Mouse (Mus musculus) stomach, postnatal 0 days (tissue): ENCODE measurements around the gene C6. TPM values are rescaled to one million over a fixed set of nuclear protein-coding genes. Genes with fewer than 3 reads are reported as not detected.

Source experiments
- ATAC-seq: fragments of 200-750 bp; cut with Nextera tagmentation; 2 replicates; pipeline ENCODE4 v1.8.0; 2017; ENCODE audit not compliant: low FRiP score, low TSS enrichment
- DNase-seq: peaks from one replicate; pipeline ENCODE4 v3.0.0-alpha.2; 2016; ENCODE audit warnings: low spot score
- H3K27ac ChIP-seq: fragments of 300-500 bp; sonication (generic); replicated peaks from 2 replicates; pipeline ENCODE4 v1.5.1; 2014; ENCODE audit warnings: mild to moderate bottlenecking, control low read depth
- H3K27me3 ChIP-seq: fragments of 300-500 bp; sonication (generic); 2 replicates; pipeline ENCODE4 v1.6.1; 2014; ENCODE audit warnings: low read length; ENCODE audit not compliant: control insufficient read depth, insufficient read depth
- H3K36me3 ChIP-seq: fragments of 300-500 bp; sonication (generic); 2 replicates; pipeline ENCODE4 v1.6.1; 2014; ENCODE audit warnings: low read length, mixed read lengths; ENCODE audit not compliant: control insufficient read depth, insufficient read depth
- H3K4me1 ChIP-seq: fragments of 300-500 bp; sonication (generic); replicated peaks from 2 replicates; pipeline ENCODE4 v1.6.1; 2014; ENCODE audit warnings: antibody characterized with exemption; ENCODE audit not compliant: control insufficient read depth, insufficient read depth
- H3K4me2 ChIP-seq: fragments of 300-500 bp; sonication (generic); replicated peaks from 2 replicates; pipeline ENCODE4 v1.6.1; 2014; ENCODE audit warnings: low read depth, mild to moderate bottlenecking, control low read depth, moderate library complexity
- H3K4me3 ChIP-seq: fragments of 300-500 bp; sonication (generic); 2 replicates; pipeline ENCODE4 v1.5.1; 2014; ENCODE audit warnings: low read depth, low read length, control low read depth
- H3K9ac ChIP-seq: fragments of 300-500 bp; sonication (generic); 2 replicates; pipeline ENCODE4 v1.6.1; 2014; ENCODE audit warnings: mild to moderate bottlenecking, low read length, control low read depth, mixed read lengths
- H3K9me3 ChIP-seq: fragments of 300-500 bp; sonication (generic); 2 replicates; pipeline ENCODE4 v1.6.1; 2016; ENCODE audit warnings: low read length; ENCODE audit not compliant: control insufficient read depth
- CTCF ChIP-seq: IDR thresholded peaks from 2 replicates; pipeline ENCODE4 v1.5.1; 2016; ENCODE audit warnings: antibody characterized with exemption, low read depth, mild to moderate bottlenecking, moderate library complexity
- EP300 ChIP-seq: optimal IDR thresholded peaks from 2 replicates; pipeline ENCODE3; 2016; ENCODE audit warnings: antibody characterized with exemption
- WGBS: fragments of 180-500 bp; shearing (Covaris S2); extraction: QIAGEN DNeasy Blood & Tissue Kit; methylation state at CpG from one replicate; pipeline ENCODE4 v1.1.7; 2014; 5-methylcytosine and 5-hydroxymethylcytosine counted together
- polyA plus RNA-seq: library from polyadenylated mRNA; unstranded; fragments of >200 nt; fragmentation: Nextera tagmentation; extraction: Ambion mirVana; gene quantifications from 2 replicates; pipeline ENCODE4 v1.2.1, GENCODE M21; 2015

Gene C6
- polyA plus RNA-seq, 1 experiment from 2014 or later = not detected

GRCm38 (mm10) chr15:4796861-4797260, 69.9 kb downstream of the C6 start:
- Histone ChIP-seq H3K9ac (no peak overlapping the region), H3K4me3 (no peak overlapping the region), H3K27ac (no peak overlapping the region), H3K36me3 (no peaks in the 10 kb centered on the region), H3K27me3 (no peaks in the 10 kb centered on the region), H3K4me1 (no peaks in the 10 kb centered on the region), H3K4me2 (no peak overlapping the region), H3K9me3 (no peaks in the 10 kb centered on the region)
- TF ChIP-seq CTCF (no peak), EP300 (no peak)
- ATAC-seq (no peak), DNase-seq (no peak)
- 31% methylated on average over 4 of the region's 4 CpGs for WGBS

GRCm38 (mm10) chr15:4804256-4804655, 77.3 kb downstream of the C6 start:
- no peak overlapping the region for H3K9ac ChIP-seq
- H3K36me3 ChIP-seq = no peaks in the 10 kb centered on the region

GRCm38 (mm10) chr15:4808131-4808530, 81.2 kb downstream of the C6 start:
- 75% methylated on average over 5 of the region's 5 CpGs for WGBS
- TF ChIP-seq EP300 (no peak), CTCF (no peak)
- Histone ChIP-seq H3K4me3 (no peak overlapping the region), H3K36me3 (no peaks in the 10 kb centered on the region), H3K4me1 (no peaks in the 10 kb centered on the region), H3K27ac (no peak overlapping the region), H3K9ac (no peak overlapping the region), H3K9me3 (no peaks in the 10 kb centered on the region), H3K27me3 (no peaks in the 10 kb centered on the region), H3K4me2 (no peak overlapping the region)
- DNase-seq (no peak), ATAC-seq (no peak)

More at GRCm38 (mm10) chr15:4804256-4804655, 77.3 kb downstream of the C6 start:
- Histone ChIP-seq H3K9me3 (no peaks in the 10 kb centered on the region), H3K27me3 (no peaks in the 10 kb centered on the region), H3K4me3 (no peak overlapping the region), H3K27ac (no peak overlapping the region), H3K4me2 (no peak overlapping the region), H3K4me1 (no peaks in the 10 kb centered on the region)
- 66% methylated on average over 2 of the region's 2 CpGs for WGBS
- no peak for ATAC-seq
- no peak for DNase-seq
- no peak for TF ChIP-seq CTCF
- no peak for TF ChIP-seq EP300

- 88% methylated on average over 5 of the region's 5 CpGs for WGBS
- H3K4me2 ChIP-seq = no peak overlapping the region
- no peaks in the 10 kb centered on the region for H3K27me3 ChIP-seq
- H3K36me3 ChIP-seq = no peaks in the 10 kb centered on the region
- ATAC-seq (no peak), DNase-seq (no peak)
- no peaks in the 10 kb centered on the region for H3K4me1 ChIP-seq
- H3K4me3 ChIP-seq = no peak overlapping the region
- H3K9ac ChIP-seq = no peak overlapping the region
- TF ChIP-seq CTCF (no peak), EP300 (no peak)
- H3K27ac ChIP-seq = no peak overlapping the region
- H3K9me3 ChIP-seq = no peaks in the 10 kb centered on the region
These were observed 88.0 kb downstream of the C6 start for GRCm38 (mm10) chr15:4814976-4815375.

- TF ChIP-seq CTCF (no peak), EP300 (no peak)
- H3K9me3 ChIP-seq = no peaks in the 10 kb centered on the region
- WGBS = 93% methylated on average over 2 of the region's 2 CpGs
- no peaks in the 10 kb centered on the region for H3K27me3 ChIP-seq
- no peaks in the 10 kb centered on the region for H3K36me3 ChIP-seq
- ATAC-seq (no peak), DNase-seq (no peak)
- no peak overlapping the region for H3K27ac ChIP-seq
- H3K4me2 ChIP-seq = no peak overlapping the region
- H3K4me3 ChIP-seq = no peak overlapping the region
- no peak overlapping the region for H3K9ac ChIP-seq
- no peaks in the 10 kb centered on the region for H3K4me1 ChIP-seq
These were observed 88.7 kb downstream of the C6 start for GRCm38 (mm10) chr15:4815711-4816110.

- Histone ChIP-seq H3K27me3 (no peaks in the 10 kb centered on the region), H3K4me3 (no peak overlapping the region), H3K9ac (no peak overlapping the region), H3K4me1 (no peaks in the 10 kb centered on the region), H3K27ac (0 out of 2 replicates have a peak overlapping the region, but pooled peaks have one; percentile 13), H3K9me3 (no peaks in the 10 kb centered on the region), H3K4me2 (peak overlapping the region; percentile 17; the same call in 1 of the 2 replicates), H3K36me3 (no peaks in the 10 kb centered on the region)
- ATAC-seq = peak; percentile 56; the same call in 1 of the 2 replicates
- DNase-seq = no peak
- no peak for TF ChIP-seq CTCF
- no peak for TF ChIP-seq EP300
- 68% methylated on average over 10 of the region's 10 CpGs for WGBS
These were observed 89.9 kb downstream of the C6 start for GRCm38 (mm10) chr15:4816752-4817493.
